Mouse (Mus musculus) brain, embryonic 18.5 days (tissue): Measurements from ENCODE around the gene Efhd2.

Experiments used
- DNase-seq: peaks from one replicate; pipeline ENCODE4 v3.0.0-alpha.2; 2012; ENCODE audit warnings: low read depth, low spot score

The Efhd2 gene

DNA sequence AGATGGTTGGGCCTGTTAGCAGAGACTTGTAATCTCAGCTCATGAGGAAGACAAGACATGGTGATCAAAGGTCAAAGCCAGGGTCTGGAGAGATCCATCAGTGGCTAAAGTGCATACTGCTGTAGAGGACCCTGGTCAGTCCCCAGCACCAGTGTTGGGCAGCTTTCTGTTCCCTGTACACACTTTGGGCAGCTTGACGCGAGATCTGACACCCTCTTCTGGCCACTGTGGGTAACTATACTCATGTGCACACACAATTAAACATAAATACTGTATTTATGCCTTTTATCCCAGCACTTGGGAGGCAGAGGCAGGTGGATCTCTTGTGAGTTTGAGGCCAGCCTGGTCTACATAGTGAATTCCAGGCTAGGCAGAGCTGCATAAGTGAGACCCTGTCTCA lies 63.7 kb downstream of the Efhd2 start:
- no peak for DNase-seq

DNA sequence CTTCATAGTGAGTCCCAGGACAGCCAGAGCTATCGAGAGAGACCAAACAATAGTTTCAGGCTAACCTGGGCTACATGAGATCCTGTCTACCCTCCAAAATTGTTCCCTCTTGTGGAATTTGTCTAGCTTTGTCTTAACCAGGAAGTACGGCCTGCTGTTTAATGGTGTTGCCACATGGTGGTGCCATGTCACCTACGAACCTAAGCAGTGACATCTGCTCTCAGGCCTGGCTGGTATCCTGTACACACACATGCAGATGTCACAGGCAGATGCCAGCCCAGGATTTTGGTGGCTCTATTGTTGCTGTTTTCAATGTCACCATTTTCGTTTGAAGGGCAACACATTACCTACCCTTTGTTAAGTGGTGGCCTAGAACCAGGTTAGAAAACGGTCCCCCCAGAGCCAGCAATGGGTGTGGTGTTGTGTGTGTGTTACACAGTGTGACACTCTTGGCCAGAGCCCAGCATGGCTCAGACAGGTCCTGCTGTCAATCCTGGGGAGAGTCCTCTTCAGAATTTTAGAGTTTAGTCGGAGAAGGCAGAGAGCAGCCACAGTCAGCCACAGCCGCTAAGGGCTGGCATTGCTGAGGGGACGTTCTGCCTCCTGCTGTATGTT lies 64.8 kb downstream of the Efhd2 start:
- DNase-seq = no peak
